Mouse (Mus musculus) hindbrain, embryonic 16.5 days (tissue): Measurements from ENCODE around the gene Zdhhc8. TPM values are rescaled to one million over a fixed set of nuclear protein-coding genes. Genes with fewer than 3 reads are reported as not detected.

Experiments used
- ATAC-seq: fragments of 200-750 bp; cut with Nextera tagmentation; 2 replicates; pipeline ENCODE4 v1.8.0; 2017; ENCODE audit warnings: moderate TSS enrichment, moderate library complexity
- H3K27ac ChIP-seq: fragments of 300-500 bp; sonication (generic); 2 replicates; pipeline ENCODE4 v1.5.1; 2014; ENCODE audit warnings: low read depth, mild to moderate bottlenecking, control low read depth, low read length, moderate library complexity
- H3K27me3 ChIP-seq: fragments of 300-500 bp; sonication (generic); replicated peaks from 2 replicates; pipeline ENCODE4 v1.6.1; 2014; ENCODE audit warnings: low read length; ENCODE audit not compliant: control insufficient read depth, insufficient read depth
- H3K36me3 ChIP-seq: fragments of 300-500 bp; sonication (generic); 2 replicates; pipeline ENCODE4 v1.6.1; 2014; ENCODE audit warnings: mild to moderate bottlenecking, low read length, moderate library complexity, mixed read lengths; ENCODE audit not compliant: control insufficient read depth, insufficient read depth
- H3K4me1 ChIP-seq: fragments of 300-500 bp; sonication (generic); 2 replicates; pipeline ENCODE4 v1.6.1; 2014; ENCODE audit warnings: low read depth, low read length; ENCODE audit not compliant: control insufficient read depth, insufficient read depth
- H3K4me2 ChIP-seq: fragments of 300-500 bp; sonication (generic); 2 replicates; pipeline ENCODE4 v1.6.1; 2014; ENCODE audit warnings: mild to moderate bottlenecking, low read length, control low read depth, moderate library complexity
- H3K4me3 ChIP-seq: fragments of 300-500 bp; sonication (generic); 2 replicates; pipeline ENCODE4 v1.5.1; 2014; ENCODE audit warnings: mild to moderate bottlenecking, low read length, control low read depth, moderate library complexity
- H3K9ac ChIP-seq: fragments of 300-500 bp; sonication (generic); 2 replicates; pipeline ENCODE4 v1.6.1; 2014; ENCODE audit warnings: low read depth, mild to moderate bottlenecking, control low read depth, low read length, moderate library complexity
- H3K9me3 ChIP-seq: fragments of 300-500 bp; sonication (generic); 2 replicates; pipeline ENCODE4 v1.6.1; 2014; ENCODE audit warnings: mild to moderate bottlenecking, low read length, moderate library complexity; ENCODE audit not compliant: control insufficient read depth
- WGBS: fragments of 180-500 bp; shearing (Covaris S2); extraction: QIAGEN DNeasy Blood & Tissue Kit; methylation state at CpG from one replicate; pipeline ENCODE4 v1.1.7; 2014; 5-methylcytosine and 5-hydroxymethylcytosine counted together
- microRNA counts: library from miRNA; unstranded; fragments of <30 nt; microRNA quantifications from one replicate; lab custom pipeline; 2016
- microRNA-seq: library from miRNA; unstranded; fragments of <30 nt; microRNA quantifications from one replicate; pipeline ENCODE4, GENCODE M21; 2017
- polyA plus RNA-seq: library from polyadenylated mRNA; unstranded; fragments of >200 nt; fragmentation: Nextera tagmentation; extraction: Ambion mirVana; gene quantifications from 2 replicates; pipeline ENCODE4 v1.2.1, GENCODE M21; 2015

Zdhhc8 gene
- polyA plus RNA-seq, 1 experiment from 2014 or later: 8.0 TPM

DNA sequence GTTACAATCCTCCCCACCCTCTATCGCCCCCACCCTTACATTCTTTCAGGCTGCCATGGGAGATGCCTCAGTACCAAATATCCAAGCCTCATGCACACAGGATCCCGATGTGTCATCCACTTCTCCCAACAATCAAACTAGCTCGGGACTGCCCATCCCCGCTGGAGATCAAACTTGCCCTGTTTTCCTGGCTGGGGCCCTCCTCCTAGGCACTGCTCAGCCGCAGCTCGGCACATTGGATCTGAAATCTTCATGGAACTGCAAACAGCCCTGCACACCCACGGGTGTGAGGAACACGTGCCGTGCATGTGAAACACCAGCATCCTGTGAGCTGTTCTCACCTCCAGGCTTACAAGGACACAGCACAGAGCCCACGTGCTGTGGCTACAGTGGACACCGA, 61.1 kb downstream of the Zdhhc8 start:
- Histone ChIP-seq H3K4me3 (no peak overlapping the region), H3K9ac (no peak overlapping the region), H3K36me3 (no peaks in the 10 kb centered on the region), H3K4me2 (no peak overlapping the region), H3K4me1 (peaks cover 2% of the 10 kb centered on the region; the same call in 1 of the 2 replicates), H3K9me3 (no peaks in the 10 kb centered on the region), H3K27ac (no peak overlapping the region), H3K27me3 (no peaks in the 10 kb centered on the region)
- no peak for ATAC-seq
- WGBS: 59% methylated on average over 11 of the region's 11 CpGs

GRCm38 (mm10) chr16:18173231-18173630, 61.7 kb downstream of the Zdhhc8 start:
- Histone ChIP-seq H3K36me3 (no peaks in the 10 kb centered on the region), H3K9me3 (no peaks in the 10 kb centered on the region), H3K9ac (0 out of 2 replicates have a peak overlapping the region, but pooled peaks have one; percentile 15), H3K4me1 (peaks cover 2% of the 10 kb centered on the region; the same call in 1 of the 2 replicates), H3K4me2 (no peak overlapping the region), H3K4me3 (no peak overlapping the region), H3K27ac (no peak overlapping the region), H3K27me3 (no peaks in the 10 kb centered on the region)
- 69% methylated on average over 9 of the region's 9 CpGs for WGBS
- no peak for ATAC-seq

- no peaks in the 10 kb centered on the region for H3K27me3 ChIP-seq
- 9% methylated on average over 7 of the region's 7 CpGs for WGBS
- no peak overlapping the region for H3K4me3 ChIP-seq
- peaks cover 2% of the 10 kb centered on the region; the same call in 1 of the 2 replicates for H3K4me1 ChIP-seq
- H3K9me3 ChIP-seq: no peaks in the 10 kb centered on the region
- no peak overlapping the region for H3K9ac ChIP-seq
- 0 out of 2 replicates have a peak, but pooled peaks have one; percentile 16 for ATAC-seq
- no peak overlapping the region for H3K4me2 ChIP-seq
- H3K36me3 ChIP-seq: no peaks in the 10 kb centered on the region
- H3K27ac ChIP-seq: no peak overlapping the region
Observed at GRCm38 (mm10) chr16:18172266-18172855, 62.6 kb downstream of the Zdhhc8 start.

MicroRNAs encoded within 50 kb of the gene (microRNA counts, 519-probe panel; counts per million panel counts)
- 2,224 counts per million, percentile 47 among the panel's probes with 10 or more counts for microRNA mmu-miR-1306 (lab: Ali Mortazavi, UCI)

Small RNA genes within 50 kb of the gene (microRNA-seq; reads per million reads assigned to microRNA genes)
- gene Gm24572: not detected
- gene Mir1306: 176 reads per million, percentile 56 among the genes with 10 or more reads in this experiment

Other genes with a start within 250 kb of the Zdhhc8 start
- 145 and 162 TPM in 2 replicates for gene Dgcr6, start 182.3 kb downstream of the Zdhhc8 start, polyA plus RNA-seq
- 5.7 and 6.8 TPM in 2 replicates for gene Prodh, start 144.9 kb downstream of the Zdhhc8 start, polyA plus RNA-seq
- 15.6 and 24.3 TPM in 2 replicates for gene Rtn4r, start 107.5 kb downstream of the Zdhhc8 start, polyA plus RNA-seq
- gene Ccdc188, start 17.3 kb downstream of the Zdhhc8 start, polyA plus RNA-seq: 0.11 TPM in 1 of 2 replicates, not detected in the other
- 100 and 105 TPM in 2 replicates for gene Trmt2a, start 13.5 kb upstream of the Zdhhc8 start, polyA plus RNA-seq
- 362 and 365 TPM in 2 replicates for gene Ranbp1, start 13.6 kb upstream of the Zdhhc8 start, polyA plus RNA-seq
- gene Gm49776, start 23.2 kb upstream of the Zdhhc8 start, polyA plus RNA-seq: 1.3 TPM in 1 of 2 replicates, not detected in the other
- 25.7 and 28.3 TPM in 2 replicates for gene Dgcr8, start 54.1 kb upstream of the Zdhhc8 start, polyA plus RNA-seq
- gene Tango2, start 113.0 kb upstream of the Zdhhc8 start, polyA plus RNA-seq: 101 and 112 TPM in 2 replicates
- gene Arvcf, start 113.0 kb upstream of the Zdhhc8 start, polyA plus RNA-seq: 68.3 and 80.3 TPM in 2 replicates
- gene Txnrd2, start 191.2 kb upstream of the Zdhhc8 start, polyA plus RNA-seq: 37.5 and 40.6 TPM in 2 replicates
- gene Comt, start 191.7 kb upstream of the Zdhhc8 start, polyA plus RNA-seq: 119 and 123 TPM in 2 replicates